Mouse (Mus musculus): ENCODE measurements at regions not wholly inside any gene's neighbourhood (a gene's known extent, or its start where the extent isn't known, plus 50 kb on each side); places are given as distances from the start of the nearest gene placed in this dataset.
A peak's percentile ranks its signal among the peaks of the same experiment; 100 is the strongest.

DNA sequence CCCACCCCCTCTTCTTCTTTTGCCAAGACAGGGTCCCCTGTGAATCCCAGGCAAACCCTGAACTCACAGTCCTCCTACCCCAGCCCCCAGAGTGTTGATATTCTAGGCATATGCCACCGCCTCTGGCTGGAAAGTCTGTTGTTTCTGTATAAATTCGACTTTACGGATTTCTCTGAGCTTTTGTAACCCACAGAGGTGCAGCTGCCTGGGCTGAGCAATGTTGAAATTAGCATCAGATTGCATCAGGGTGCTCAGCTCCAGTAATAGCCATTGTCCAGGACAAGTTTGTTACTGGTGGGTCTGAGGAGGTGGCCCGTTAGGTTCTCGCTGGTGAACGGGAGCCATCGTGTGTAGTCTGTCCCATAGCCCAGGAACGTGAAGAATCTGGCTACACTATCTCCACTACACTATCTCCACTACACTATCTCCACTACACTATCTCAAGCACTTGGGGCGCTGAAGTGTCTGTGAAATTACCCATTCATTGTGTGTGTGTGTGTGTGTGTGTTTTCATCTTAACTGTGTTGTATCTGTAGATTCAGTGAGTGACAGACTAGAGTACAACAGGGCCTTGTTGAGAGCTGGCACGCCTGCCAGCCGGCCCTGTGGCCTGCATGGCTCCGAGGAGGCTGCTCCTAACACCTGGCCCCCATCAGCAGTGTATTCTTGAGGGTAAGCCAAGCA, 92.4 kb upstream of the Hnrnpk start:
- ATAC-seq: no peak
- H3K9me3 ChIP-seq (replicated peaks): no peaks in the 10 kb centered on the region
- WGBS (ENCODE audit: insufficient replicate concordance): 58% methylated on average over 12 of the region's 12 CpGs
- no peak overlapping the region for H3K4me3 ChIP-seq
- no peak overlapping the region for H3K4me2 ChIP-seq
- H3K9ac ChIP-seq: no peak overlapping the region
- H3K36me3 ChIP-seq: no peaks in the 10 kb centered on the region
- peaks cover 49% of the 10 kb centered on the region for H3K27me3 ChIP-seq (replicated peaks)
- H3K4me1 ChIP-seq: no peaks in the 10 kb centered on the region
- no peak overlapping the region for H3K27ac ChIP-seq

DNA sequence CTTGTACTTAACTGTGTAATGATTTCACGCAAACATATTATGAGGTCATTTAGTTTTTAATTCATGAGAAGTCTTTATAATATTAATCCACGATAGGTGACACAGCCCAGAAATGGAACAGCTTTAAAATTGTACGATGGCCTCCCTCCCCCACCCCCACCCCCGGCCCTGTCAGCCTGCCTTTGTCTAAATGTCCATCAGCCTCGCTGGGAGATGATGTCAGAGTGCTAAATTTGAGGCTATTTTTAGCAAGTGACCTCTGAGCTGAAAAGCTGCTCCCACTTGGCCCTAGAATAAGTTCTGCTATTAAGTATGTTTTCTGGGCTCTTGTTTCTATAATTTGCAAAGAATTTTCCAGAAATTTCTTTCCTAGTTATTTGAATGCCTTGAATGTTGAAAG, 91.6 kb upstream of the Hnrnpk start:
- H3K27me3 ChIP-seq (replicated peaks): peaks cover 50% of the 10 kb centered on the region
- H3K4me2 ChIP-seq: no peak overlapping the region
- H3K4me1 ChIP-seq: no peaks in the 10 kb centered on the region
- WGBS (ENCODE audit: insufficient replicate concordance): 47% methylated on average over 5 of the region's 5 CpGs
- no peak for ATAC-seq
- no peak overlapping the region for H3K4me3 ChIP-seq
- H3K9ac ChIP-seq: no peak overlapping the region
- H3K27ac ChIP-seq: no peak overlapping the region
- H3K36me3 ChIP-seq: no peaks in the 10 kb centered on the region
- no peaks in the 10 kb centered on the region for H3K9me3 ChIP-seq (replicated peaks)

DNA sequence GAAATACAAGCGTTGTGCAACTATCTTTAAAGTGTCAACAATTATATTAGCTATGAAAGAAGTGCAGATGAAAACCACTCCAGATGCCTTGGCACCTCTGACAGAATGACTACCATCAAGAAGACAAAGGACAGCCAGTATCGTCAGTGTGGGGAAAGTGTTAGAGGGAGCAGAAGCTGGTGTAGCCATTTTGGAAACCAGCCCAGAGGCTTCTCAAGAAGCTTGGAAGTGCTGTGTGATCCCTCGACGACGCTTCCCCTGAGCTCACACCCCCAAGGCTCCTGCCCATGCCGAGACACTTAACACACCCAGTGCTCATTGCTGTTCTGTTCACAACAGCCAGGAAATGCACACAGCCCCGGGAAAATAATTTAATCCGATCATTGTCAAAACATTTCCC, 87.7 kb upstream of the Hnrnpk start:
- H3K27ac ChIP-seq: no peak overlapping the region
- H3K9ac ChIP-seq: no peak overlapping the region
- H3K4me1 ChIP-seq: no peaks in the 10 kb centered on the region
- ATAC-seq: no peak
- no peaks in the 10 kb centered on the region for H3K9me3 ChIP-seq (replicated peaks)
- H3K36me3 ChIP-seq: no peaks in the 10 kb centered on the region
- no peak overlapping the region for H3K4me2 ChIP-seq
- no peak overlapping the region for H3K4me3 ChIP-seq
- peaks cover 58% of the 10 kb centered on the region for H3K27me3 ChIP-seq (replicated peaks)
- 51% methylated on average over 8 of the region's 8 CpGs for WGBS (ENCODE audit: insufficient replicate concordance)

GRCm38 (mm10) chr13:58485011-58485410, 81.9 kb upstream of the Hnrnpk start:
- Histone ChIP-seq H3K9ac (no peak overlapping the region), H3K27ac (no peak overlapping the region), H3K4me3 (no peak overlapping the region), H3K27me3 (replicated peaks) (peaks cover 43% of the 10 kb centered on the region), H3K36me3 (no peaks in the 10 kb centered on the region), H3K4me1 (peaks cover 22% of the 10 kb centered on the region), H3K9me3 (replicated peaks) (no peaks in the 10 kb centered on the region), H3K4me2 (no peak overlapping the region)
- 82% methylated on average over 10 of the region's 10 CpGs for WGBS (ENCODE audit: insufficient replicate concordance)
- ATAC-seq: no peak

GRCm38 (mm10) chr13:58482701-58483100, 79.6 kb upstream of the Hnrnpk start:
- Histone ChIP-seq H3K36me3 (no peaks in the 10 kb centered on the region), H3K9me3 (replicated peaks) (no peaks in the 10 kb centered on the region), H3K4me1 (peaks cover 44% of the 10 kb centered on the region), H3K4me2 (no peak overlapping the region), H3K9ac (no peak overlapping the region), H3K27me3 (replicated peaks) (peaks cover 33% of the 10 kb centered on the region), H3K27ac (no peak overlapping the region), H3K4me3 (no peak overlapping the region)
- 46% methylated on average over 9 of the region's 9 CpGs for WGBS (ENCODE audit: insufficient replicate concordance)
- no peak for ATAC-seq

DNA sequence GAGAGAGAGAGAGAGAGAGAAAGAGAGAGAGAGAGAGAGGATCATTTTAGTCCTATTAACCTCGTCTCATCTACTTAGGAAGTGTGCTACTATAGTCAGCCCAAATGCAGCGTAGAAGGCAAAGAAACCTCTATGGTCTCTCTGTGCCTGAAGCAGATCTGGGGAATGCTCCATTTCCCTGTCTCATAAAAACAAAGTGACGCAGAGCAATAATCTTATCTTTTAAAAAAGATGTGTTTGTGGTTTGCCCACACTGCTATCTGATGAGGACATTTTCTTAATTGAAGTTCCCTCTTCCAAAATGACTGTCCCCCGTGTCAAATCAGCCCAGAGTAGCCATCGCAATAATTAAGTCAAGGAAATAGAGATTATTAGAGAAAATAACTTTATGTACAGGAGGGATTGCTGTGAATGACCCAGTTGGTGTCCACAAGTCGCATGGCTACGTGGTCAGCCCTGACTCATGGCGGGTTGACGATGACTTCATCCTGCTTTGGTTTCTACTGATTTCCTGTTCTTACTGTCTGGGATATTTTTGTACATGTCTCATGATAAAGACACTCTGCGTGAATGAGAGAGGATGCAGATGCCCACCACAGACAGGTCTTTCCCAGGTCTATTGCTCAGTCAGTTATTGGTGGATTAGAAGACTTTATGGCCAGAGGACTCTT, 77.9 kb upstream of the Hnrnpk start:
- H3K4me2 ChIP-seq: peak overlapping the region; percentile 32
- H3K27ac ChIP-seq: no peak overlapping the region
- H3K27me3 ChIP-seq (replicated peaks): peaks cover 26% of the 10 kb centered on the region
- 17% methylated on average over 10 of the region's 10 CpGs for WGBS (ENCODE audit: insufficient replicate concordance)
- no peaks in the 10 kb centered on the region for H3K9me3 ChIP-seq (replicated peaks)
- no peak for ATAC-seq
- H3K4me1 ChIP-seq: peaks cover 61% of the 10 kb centered on the region
- H3K4me3 ChIP-seq: no peak overlapping the region
- no peaks in the 10 kb centered on the region for H3K36me3 ChIP-seq
- H3K9ac ChIP-seq: no peak overlapping the region; the same call in 1 of the 2 replicates

DNA sequence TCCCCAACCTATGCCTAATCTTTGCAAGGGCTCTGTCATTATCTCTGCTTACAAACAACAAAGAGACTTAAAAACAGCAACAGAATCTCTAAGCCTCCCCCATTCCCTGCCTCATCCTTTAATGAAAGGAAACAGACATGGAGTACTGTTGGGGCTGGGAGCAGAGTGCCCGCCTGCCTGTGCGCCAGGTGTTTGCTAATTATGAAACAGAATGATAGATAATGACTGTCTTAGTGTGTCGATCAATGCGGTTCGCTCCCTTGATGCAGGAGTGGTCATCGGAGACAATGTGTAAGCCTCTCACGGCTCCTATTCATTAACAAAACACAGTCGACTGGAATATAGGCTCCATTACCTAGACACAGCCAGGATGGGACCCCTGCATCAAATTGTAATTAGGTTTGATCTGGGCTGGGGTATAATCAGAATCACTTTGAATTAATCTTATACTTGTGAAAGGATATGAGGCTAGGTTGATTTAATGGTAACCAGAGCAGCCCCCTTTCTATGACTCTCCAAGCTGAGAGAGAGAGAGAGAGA, 77.3 kb upstream of the Hnrnpk start:
- Histone ChIP-seq H3K4me3 (no peak overlapping the region), H3K36me3 (no peaks in the 10 kb centered on the region), H3K4me1 (peaks cover 67% of the 10 kb centered on the region), H3K27ac (no peak overlapping the region), H3K9me3 (replicated peaks) (no peaks in the 10 kb centered on the region), H3K27me3 (replicated peaks) (peaks cover 23% of the 10 kb centered on the region), H3K4me2 (peak overlapping the region; percentile 32), H3K9ac (no peak overlapping the region)
- no peak for ATAC-seq
- WGBS (ENCODE audit: insufficient replicate concordance): 75% methylated on average over 8 of the region's 8 CpGs

GRCm38 (mm10) chr13:58478438-58478837, 75.3 kb upstream of the Hnrnpk start:
- Histone ChIP-seq H3K9me3 (replicated peaks) (no peaks in the 10 kb centered on the region), H3K27me3 (replicated peaks) (peaks cover 30% of the 10 kb centered on the region), H3K4me2 (no peak overlapping the region), H3K9ac (no peak overlapping the region), H3K4me3 (no peak overlapping the region), H3K4me1 (peaks cover 76% of the 10 kb centered on the region), H3K36me3 (no peaks in the 10 kb centered on the region), H3K27ac (peak overlapping the region; percentile 4; the same call in 1 of the 2 replicates)
- ATAC-seq: no peak
- 55% methylated on average over 5 of the region's 5 CpGs for WGBS (ENCODE audit: insufficient replicate concordance)

- peak overlapping the region; percentile 91 for H3K27ac ChIP-seq
- 52% methylated on average over 6 of the region's 6 CpGs for WGBS (ENCODE audit: insufficient replicate concordance)
- peak overlapping the region; percentile 55 for H3K4me2 ChIP-seq
- peak; percentile 78 for ATAC-seq
- H3K27me3 ChIP-seq (replicated peaks): peaks cover 42% of the 10 kb centered on the region
- peaks cover 76% of the 10 kb centered on the region for H3K4me1 ChIP-seq
- H3K4me3 ChIP-seq: peak overlapping the region; percentile 18
- no peaks in the 10 kb centered on the region for H3K9me3 ChIP-seq (replicated peaks)
- no peaks in the 10 kb centered on the region for H3K36me3 ChIP-seq
- peak overlapping the region; percentile 54 for H3K9ac ChIP-seq
These were observed 74.1 kb upstream of the Hnrnpk start for GRCm38 (mm10) chr13:58477253-58477652.

GRCm38 (mm10) chr13:58476033-58476830, 73.1 kb upstream of the Hnrnpk start:
- ATAC-seq: peak; percentile 31; the same call in 1 of the 2 replicates
- WGBS (ENCODE audit: insufficient replicate concordance): 29% methylated on average over 9 of the region's 9 CpGs
- Histone ChIP-seq H3K36me3 (no peaks in the 10 kb centered on the region), H3K9me3 (replicated peaks) (no peaks in the 10 kb centered on the region), H3K9ac (peak overlapping the region; percentile 54), H3K27ac (peak overlapping the region; percentile 91), H3K27me3 (replicated peaks) (peaks cover 45% of the 10 kb centered on the region), H3K4me1 (peaks cover 74% of the 10 kb centered on the region), H3K4me3 (peak overlapping the region; percentile 18), H3K4me2 (peak overlapping the region; percentile 55)

DNA sequence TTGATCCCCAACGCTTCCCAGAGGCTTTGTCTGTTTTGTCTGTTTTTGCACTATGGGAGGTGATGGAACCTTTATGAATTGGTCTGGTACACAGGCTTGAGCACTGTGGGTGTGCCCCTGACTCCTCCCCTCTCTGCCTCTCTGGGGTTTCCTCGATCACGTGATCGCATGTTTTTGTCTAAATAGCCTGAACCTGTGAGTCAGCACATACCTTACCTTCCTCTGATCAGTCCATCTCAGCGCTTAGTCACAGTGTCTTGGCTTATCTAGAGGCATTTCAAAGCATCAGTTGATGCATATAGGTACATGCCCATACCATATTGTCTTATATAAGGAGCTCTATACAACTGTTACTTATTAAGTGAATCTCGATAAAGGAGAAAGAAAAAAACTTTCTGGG, 72.4 kb upstream of the Hnrnpk start:
- H3K4me2 ChIP-seq: peak overlapping the region; percentile 55
- no peaks in the 10 kb centered on the region for H3K36me3 ChIP-seq
- no peak overlapping the region for H3K9ac ChIP-seq
- peak; percentile 93 for ATAC-seq
- peaks cover 66% of the 10 kb centered on the region for H3K4me1 ChIP-seq
- 32% methylated on average over 6 of the region's 6 CpGs for whole genome bisulfite sequencing (ENCODE audit: insufficient replicate concordance)
- H3K4me3 ChIP-seq: no peak overlapping the region
- H3K9me3 ChIP-seq (replicated peaks): no peaks in the 10 kb centered on the region
- peaks cover 53% of the 10 kb centered on the region for H3K27me3 ChIP-seq (replicated peaks)
- H3K27ac ChIP-seq: peak overlapping the region; percentile 91

DNA sequence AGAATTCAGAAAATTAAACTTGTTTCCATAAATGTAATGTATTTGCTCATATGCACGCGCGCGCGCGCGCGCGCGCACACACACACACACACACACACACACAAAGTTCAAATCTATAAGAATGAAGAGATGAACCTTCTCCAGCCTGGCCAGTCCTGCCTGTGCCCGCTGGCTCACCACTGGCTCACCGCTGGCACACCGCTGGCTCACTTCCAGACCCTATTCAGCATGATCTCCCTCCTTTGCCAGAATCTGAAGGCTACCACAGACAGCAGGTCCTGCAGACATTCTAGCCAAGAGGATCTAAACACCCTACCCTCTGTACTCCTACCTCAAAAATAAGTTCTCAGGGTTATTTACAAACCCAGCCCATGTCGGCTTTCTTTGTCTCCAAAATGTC, 69.3 kb upstream of the Hnrnpk start:
- H3K27me3 ChIP-seq (replicated peaks): peaks cover 72% of the 10 kb centered on the region
- peaks cover 43% of the 10 kb centered on the region for H3K4me1 ChIP-seq
- 62% methylated on average over 14 of the region's 14 CpGs for WGBS (ENCODE audit: insufficient replicate concordance)
- H3K4me3 ChIP-seq: no peak overlapping the region
- H3K9ac ChIP-seq: no peak overlapping the region
- no peak overlapping the region for H3K4me2 ChIP-seq
- no peaks in the 10 kb centered on the region for H3K36me3 ChIP-seq
- no peak for ATAC-seq
- no peaks in the 10 kb centered on the region for H3K9me3 ChIP-seq (replicated peaks)
- H3K27ac ChIP-seq: no peak overlapping the region

All from liver, embryonic 12.5 days (tissue).